Mouse (Mus musculus): ENCODE data around the gene Ccdc115. TPM values are rescaled to one million over a fixed set of nuclear protein-coding genes. Genes with fewer than 3 reads are reported as not detected.
A peak's percentile ranks its signal among the peaks of the same experiment; 100 is the strongest.

Gene Ccdc115
- total RNA-seq (2021) (10 to 100 TPM; 13.5 to 16.6 TPM), polyA plus RNA-seq (2012; rRNA removed) (14.0 and 16.6 TPM in 2 replicates)
- long read RNA-seq, transcript Ccdc115-201 (5 exons, 1,705 nt) = major isoform, 29 of 29 reads
- long read RNA-seq, partial matches to known transcripts = 0 of 29 reads
- long read RNA-seq, other reads (novel, unspliced or antisense) = 0 of 29 reads

- DNase-seq = peak; percentile 95
Measured at GRCm38 (mm10) chr1:34439215-34439960, at the start of gene Ccdc115, which contains the start of gene Imp4. Ccdc115 (minus strand) TSS chr1:34439672. Imp4 (plus strand) TSS chr1:34439851.

GRCm38 (mm10) chr1:34487383-34487782 lies 47.9 kb upstream of the Ccdc115 start:
- DNase-seq = no peak

- peak; percentile 25 for DNase-seq
Measured at GRCm38 (mm10) chr1:34485461-34486188, 46.2 kb upstream of the Ccdc115 start.

- DNase-seq = no peak
Measured at GRCm38 (mm10) chr1:34484470-34484869, 45.0 kb upstream of the Ccdc115 start.

- no peak for DNase-seq
Measured at GRCm38 (mm10) chr1:34481920-34482669, 42.6 kb upstream of the Ccdc115 start.

GRCm38 (mm10) chr1:34480801-34481200 lies 41.3 kb upstream of the Ccdc115 start:
- DNase-seq = no peak

- DNase-seq = no peak
Measured at GRCm38 (mm10) chr1:34478891-34479655, 39.6 kb upstream of the Ccdc115 start.

- DNase-seq = peak; percentile 55
Measured at GRCm38 (mm10) chr1:34472427-34473300, 33.2 kb upstream of the Ccdc115 start.

- DNase-seq = no peak
Measured at GRCm38 (mm10) chr1:34469801-34470200, 30.3 kb upstream of the Ccdc115 start.

GRCm38 (mm10) chr1:34468500-34468899 lies 29.0 kb upstream of the Ccdc115 start:
- DNase-seq = no peak

GRCm38 (mm10) chr1:34468051-34468450 lies 28.6 kb upstream of the Ccdc115 start:
- DNase-seq = no peak

- no peak for DNase-seq
Measured at GRCm38 (mm10) chr1:34465445-34465844, 26.0 kb upstream of the Ccdc115 start.

GRCm38 (mm10) chr1:34464310-34464817 lies 24.9 kb upstream of the Ccdc115 start:
- DNase-seq = no peak

- DNase-seq = peak; percentile 54
Measured at GRCm38 (mm10) chr1:34462766-34463165, 23.3 kb upstream of the Ccdc115 start.

- DNase-seq = no peak
Measured at GRCm38 (mm10) chr1:34460061-34460441, 20.6 kb upstream of the Ccdc115 start.

GRCm38 (mm10) chr1:34459284-34460060 lies 20.0 kb upstream of the Ccdc115 start, which contains the start of gene Ptpn18:
Ptpn18 (plus strand) TSS chr1:34459762.
- peak; percentile 95 for DNase-seq

- no peak for DNase-seq
Measured at GRCm38 (mm10) chr1:34458431-34458830, 19.0 kb upstream of the Ccdc115 start.

- DNase-seq = no peak
Measured at GRCm38 (mm10) chr1:34443124-34443523, 3.7 kb upstream of the Ccdc115 start.

GRCm38 (mm10) chr1:34439961-34440630 lies 624 bp upstream of the Ccdc115 start:
- no peak for DNase-seq
